Mouse (Mus musculus) v-Abl transformed pro-B cells (cell line): ENCODE measurements around the gene Olfr888.

Experiments
- in situ Hi-C, 2 experiments: fragments of 400-800 bp; cut with MboI; formaldehyde crosslinking; loops; one replicate each; pipeline ENCODE4 v1.15.1; 2025; ENCODE audit not compliant: unreplicated experiment in 2 of 2

Olfr888 gene

GRCm38 (mm10) chr9:38107828-38108227 lies at the start of gene Olfr888:
TSS of gene Olfr888 (plus strand) at chr9:38108128.
- in situ Hi-C loops = no loop called here

- in situ Hi-C loops = no loop called here
Observed at GRCm38 (mm10) chr9:38061022-38061421, 46.9 kb upstream of the Olfr888 start, which contains the start of gene Olfr885. TSS of gene Olfr885 (plus strand) at chr9:38061322.

DNA sequence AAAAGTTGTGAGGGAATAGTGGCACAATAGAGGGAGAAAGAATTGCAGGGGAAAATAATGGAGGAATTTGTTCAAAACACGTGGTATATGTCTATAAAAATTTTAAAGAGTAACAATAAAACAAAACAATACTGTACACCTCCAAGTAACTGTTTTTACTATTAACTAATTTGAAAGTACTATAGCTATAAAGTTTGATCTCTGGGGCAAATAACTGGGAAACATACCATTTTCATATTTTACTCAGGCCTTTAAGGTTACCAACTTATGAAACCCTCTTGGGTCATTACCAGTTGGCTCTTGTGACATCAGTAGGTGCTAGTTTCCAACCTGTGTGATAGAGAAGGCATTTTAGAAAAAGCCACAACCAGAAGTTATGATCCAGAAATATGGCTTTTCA lies 24.2 kb upstream of the Olfr888 start, which contains the start of gene Olfr887:
Gene Olfr887 (plus strand): TSS at position 301 of the 400 bp plus-strand sequence.
- in situ Hi-C loops = no loop called here

DNA sequence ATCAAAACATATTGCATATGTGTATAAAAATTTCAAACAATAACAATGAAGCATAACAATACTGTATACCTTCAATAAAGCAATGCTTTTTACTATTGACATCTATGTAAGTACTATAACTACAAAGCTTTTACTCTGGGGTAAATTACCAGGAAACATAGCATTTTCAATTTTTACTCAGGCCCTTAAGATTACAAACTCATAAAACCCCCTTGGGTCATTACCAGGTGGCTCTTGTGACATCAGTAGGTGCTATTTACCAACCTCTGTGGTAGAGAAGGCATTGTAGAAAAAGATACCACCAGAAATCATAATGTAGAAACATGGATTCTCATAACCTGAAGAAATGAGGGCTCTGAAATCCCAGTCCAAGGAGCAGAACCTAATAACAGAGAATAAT lies 7.0 kb downstream of the Olfr888 start, which contains the start of gene Olfr889:
Gene Olfr889 (plus strand): TSS at position 301 of the 400 bp plus-strand sequence.
- in situ Hi-C loops = no loop called here

DNA sequence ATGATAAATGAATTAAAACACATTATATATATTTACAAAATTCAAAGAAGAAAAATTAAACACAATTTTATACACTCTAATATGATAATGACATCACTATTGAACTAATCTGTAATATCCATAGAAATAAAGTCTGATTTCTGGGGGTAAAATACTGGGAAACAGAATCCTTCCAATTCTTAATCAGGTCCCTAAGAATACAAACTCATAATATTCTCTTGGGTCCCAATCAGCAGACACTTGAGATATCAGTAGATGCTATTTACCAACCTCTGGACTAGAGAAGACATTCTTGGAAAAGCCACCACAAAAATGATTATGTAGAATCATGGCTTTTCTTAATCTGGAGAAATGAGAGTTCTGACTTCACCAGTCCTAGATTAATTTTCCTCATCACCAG lies 34.3 kb downstream of the Olfr888 start, which contains the start of gene Olfr890:
Gene Olfr890 (plus strand): TSS at position 301 of the 400 bp plus-strand sequence.
- in situ Hi-C loops = no loop called here
